20 mouse cellular contexts compared by ENCODE assay signal in the genomic region with DNA sequence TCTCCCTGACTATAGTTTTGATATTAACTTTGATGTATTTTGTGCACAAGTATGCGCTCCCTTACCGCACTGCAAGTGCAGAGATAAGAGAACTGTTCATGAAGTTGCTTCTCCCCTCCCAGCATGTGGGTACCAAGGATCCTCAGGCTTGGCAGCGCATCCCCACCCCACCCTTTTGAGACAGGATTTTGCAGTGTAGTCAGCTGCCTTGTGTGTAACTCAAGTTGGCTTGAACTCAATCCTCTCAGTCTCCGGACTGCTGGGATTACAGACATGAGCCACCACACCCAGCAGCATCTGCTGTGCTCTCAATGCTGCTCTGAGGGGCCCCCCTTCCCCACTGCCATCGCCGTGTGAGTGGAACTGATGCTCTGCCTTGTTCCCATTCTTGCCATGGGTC. TPM values are rescaled to one million over a fixed set of nuclear protein-coding genes. Genes with fewer than 3 reads are reported as not detected.
DNase-seq lines count a peak whose midpoint lies in the region; ATAC-seq and TF ChIP-seq lines count a peak whose summit lies in the region.
"Had no signal": no experiment of that assay in that cellular context is flagged by ENCODE, and none has a peak within 500 bp of the region (broad histone marks: within the 10 kb centered on the region; RNA-seq: fewer than 3 reads in every experiment).

No protein-coding gene starts in this region.

- peak overlapping the region; percentile 95 for H3K27ac ChIP-seq in stomach, postnatal 0 days (replicated peaks)
- H3K27ac ChIP-seq: forebrain, embryonic 12.5 days; hindbrain, embryonic 10.5 days; intestine, embryonic 15.5 days; liver, embryonic 15.5 days had no signal

- H3K27me3 ChIP-seq in stomach, postnatal 0 days (ENCODE audit: control insufficient read depth, insufficient read depth, low read length): no peaks in the 10 kb centered on the region
- H3K27me3 ChIP-seq: CH12.LX; forebrain, embryonic 12.5 days; intestine, embryonic 15.5 days; liver, embryonic 15.5 days had no signal

- 53% methylated on average over 6 of the region's 6 CpGs for WGBS in stomach, postnatal 0 days

- ATAC-seq in stomach, postnatal 0 days (ENCODE audit: low FRiP score, low TSS enrichment): no peak
- ATAC-seq: intestine, embryonic 15.5 days had no signal

- DNase-seq in heart, adult 9 months (ENCODE audit: low spot score in 2 of 2): peak; percentile 21 to 33
- DNase-seq in heart, postnatal 14 days: no peak
- peak; percentile 31 for DNase-seq in retina, postnatal 1 day
- DNase-seq in retina, embryonic 14.5 days (ENCODE audit: low spot score): no peak
- DNase-seq in gastrocnemius, postnatal 25 days: peak; percentile 58
- no peak for DNase-seq in stomach, postnatal 0 days (ENCODE audit: low spot score)
- no peak for DNase-seq in kidney, adult 11 months
- DNase-seq: cerebellum, postnatal 14 days; right cerebral cortex, postnatal 25 days had no signal

- H3K4me2 ChIP-seq in stomach, postnatal 0 days (replicated peaks; ENCODE audit: low read depth): no peak overlapping the region
- H3K4me2 ChIP-seq: forebrain, embryonic 12.5 days; intestine, embryonic 15.5 days; liver, embryonic 15.5 days had no signal

- no peaks in the 10 kb centered on the region; the same call in 1 of the 2 replicates for H3K4me1 ChIP-seq in stomach, postnatal 0 days (replicated peaks; ENCODE audit: control insufficient read depth, insufficient read depth)

- H3K9me3 ChIP-seq in stomach, postnatal 0 days (ENCODE audit: control insufficient read depth, low read length): no peaks in the 10 kb centered on the region
- H3K9me3 ChIP-seq: forebrain, embryonic 12.5 days; hindbrain, embryonic 10.5 days; intestine, embryonic 15.5 days; liver, embryonic 15.5 days had no signal

- intact Hi-C loops in heart, postnatal 14 days (cut with DNase I): no loop called here

- TF ChIP-seq EP300 in stomach, postnatal 0 days (optimal IDR thresholded peaks at IDR 0.05): no peak

- no peak for TF ChIP-seq CTCF in stomach, postnatal 0 days (IDR thresholded peaks at IDR 0.05; ENCODE audit: low read depth)

- no peaks in the 10 kb centered on the region; the same call in 1 of the 2 replicates for H3K36me3 ChIP-seq in stomach, postnatal 0 days (ENCODE audit: control insufficient read depth, insufficient read depth, low read length)

- no peak overlapping the region for H3K9ac ChIP-seq in stomach, postnatal 0 days (ENCODE audit: low read length)
- H3K9ac ChIP-seq: forebrain, embryonic 12.5 days; intestine, embryonic 15.5 days; liver, embryonic 15.5 days had no signal

- no peak overlapping the region for H3K4me3 ChIP-seq in stomach, postnatal 0 days (ENCODE audit: low read depth, low read length)
- H3K4me3 ChIP-seq: forebrain, embryonic 12.5 days; hindbrain, embryonic 10.5 days; intestine, embryonic 15.5 days; liver, embryonic 15.5 days had no signal

RNA-seq across cellular contexts. Expression of gene Upk3b, which starts 21.0 kb away (rescaled TPM):
- 10 to 100 TPM; 24.8 to 26.5 TPM for total RNA-seq in heart, postnatal 14 days (2021)
- under 1 TPM in 1 of 2 experiments, not detected in 1; 0.11 TPM for total RNA-seq in gastrocnemius, postnatal 25 days (2021)
- polyA plus RNA-seq in stomach, postnatal 0 days (2015; fragmentation: Nextera tagmentation; extraction: Ambion mirVana): 22.8 and 27.7 TPM in 2 replicates
- total RNA-seq: CH12.LX; layer of hippocampus, postnatal 25 days; megakaryocyte, adult 5-6 weeks; monocyte, adult 5-6 weeks had no signal
- polyA plus RNA-seq: forebrain, embryonic 12.5 days had no signal

RNA-seq across cellular contexts. Expression of gene Dtx2, which starts 22.7 kb away (rescaled TPM):
- 1 to 10 TPM; 8.5 to 8.9 TPM for total RNA-seq in heart, postnatal 14 days (2021)
- 1 to 10 TPM; 5.9 to 7.3 TPM for total RNA-seq in gastrocnemius, postnatal 25 days (2021)
- 13.5 and 16.2 TPM in 2 replicates for polyA plus RNA-seq in stomach, postnatal 0 days (2015; fragmentation: Nextera tagmentation; extraction: Ambion mirVana)

RNA-seq across cellular contexts. Expression of gene Upk3bl, which starts 37.0 kb away (rescaled TPM):
- not detected for total RNA-seq in heart, postnatal 14 days (2021)
- not detected for total RNA-seq in gastrocnemius, postnatal 25 days (2021)
- 27.4 and 56.0 TPM in 2 replicates for polyA plus RNA-seq in stomach, postnatal 0 days (2015; fragmentation: Nextera tagmentation; extraction: Ambion mirVana)
- total RNA-seq: CH12.LX; layer of hippocampus, postnatal 25 days; megakaryocyte, adult 5-6 weeks; monocyte, adult 5-6 weeks had no signal

RNA-seq across cellular contexts. Expression of gene Zp3, which starts 37.4 kb away (rescaled TPM):
- total RNA-seq in heart, postnatal 14 days (2021): not detected
- total RNA-seq in gastrocnemius, postnatal 25 days (2021): not detected
- 0.07 TPM in 1 of 2 replicates, not detected in the other for polyA plus RNA-seq in stomach, postnatal 0 days (2015; fragmentation: Nextera tagmentation; extraction: Ambion mirVana)
- total RNA-seq: layer of hippocampus, postnatal 25 days; monocyte, adult 5-6 weeks had no signal
- polyA plus RNA-seq: embryonic facial prominence, embryonic 11.5 days; forebrain, embryonic 12.5 days; gonadal fat pad, adult 2 months; hindbrain, embryonic 10.5 days; limb, embryonic 11.5 days; liver, embryonic 15.5 days had no signal

RNA-seq across cellular contexts. Expression of gene Ssc4d, which starts 42.9 kb away (rescaled TPM):
- total RNA-seq in heart, postnatal 14 days (2021): 1 to 10 TPM in 1 of 2 experiments, under 1 TPM in 1; 0.41 to 1.3 TPM
- 1 to 10 TPM in 1 of 2 experiments, under 1 TPM in 1; 0.67 to 1.2 TPM for total RNA-seq in gastrocnemius, postnatal 25 days (2021)
- 1.7 and 2.2 TPM in 2 replicates for polyA plus RNA-seq in stomach, postnatal 0 days (2015; fragmentation: Nextera tagmentation; extraction: Ambion mirVana)

Comparison
In these comparisons a context has a peak if more than half of its experiments do, and no peak if none do; other contexts are left out.
1. DNase-seq: peak in heart, adult 9 months (2 of 2), retina, postnatal 1 day (single experiment) and gastrocnemius, postnatal 25 days (single experiment); none in heart, postnatal 14 days (0 of 2), retina, embryonic 14.5 days (single experiment), stomach, postnatal 0 days (single experiment) and kidney, adult 11 months (single experiment).
2. RNA of gene Upk3b, which starts 21.0 kb away (total RNA-seq): 24.8 to 26.5 TPM in heart, postnatal 14 days; 0.11 TPM in gastrocnemius, postnatal 25 days; every median in the first group is over 10 times any median in the second.